Mouse (Mus musculus) kidney, adult 2 months (tissue): ENCODE data around the gene 4933402N22Rik.
"Not testable (repeated sequence)": the region's sequence is repeated elsewhere in the genome, so short reads cannot be mapped to it uniquely, and the experiment has no call there.

ENCODE experiments used
- CTCF ChIP-seq: fragments of 200-500 bp; conservative IDR thresholded peaks from 2 replicates; pipeline ENCODE4 v1.5.1; 2011; ENCODE audit warnings: low read depth, mild to moderate bottlenecking, control low read depth, low read length, moderate library complexity, mixed read lengths; ENCODE audit not compliant: insufficient read depth, insufficient read length
- POLR2A ChIP-seq: fragments of 200-500 bp; IDR thresholded peaks from one replicate; pipeline ENCODE4 v1.6.1; 2011; ENCODE audit warnings: low read depth, low read length, control low read depth

DNA sequence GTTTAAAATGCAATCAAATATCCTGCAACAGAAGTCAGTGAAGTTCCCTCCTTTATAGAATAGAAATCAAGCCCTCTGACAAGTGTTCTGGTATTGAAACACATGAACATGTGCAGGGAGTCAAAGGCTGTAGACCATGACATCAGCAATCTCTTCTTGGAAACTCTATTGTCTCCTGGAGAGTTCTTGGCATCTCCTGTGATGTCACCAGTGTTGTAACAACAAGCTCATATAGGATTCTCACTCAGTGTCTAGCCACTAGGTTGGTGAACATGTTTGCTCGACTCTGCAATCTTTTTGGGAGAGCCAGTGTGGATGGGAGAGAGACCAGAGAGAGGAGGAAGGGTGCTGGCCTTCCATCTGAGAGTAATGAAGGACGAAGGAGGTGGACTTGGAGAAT is at the start of gene 4933402N22Rik:
- TF ChIP-seq CTCF, POLR2A: not testable (repeated sequence)
